Mouse (Mus musculus): ENCODE measurements around the gene Dnajb6. TPM values are rescaled to one million over a fixed set of nuclear protein-coding genes. Genes with fewer than 3 reads are reported as not detected.
"Not testable (repeated sequence)": the region's sequence is repeated elsewhere in the genome, so short reads cannot be mapped to it uniquely, and the experiment has no call there.

Dnajb6 gene
- polyA plus RNA-seq, 1 experiment: 21.7 TPM

DNA sequence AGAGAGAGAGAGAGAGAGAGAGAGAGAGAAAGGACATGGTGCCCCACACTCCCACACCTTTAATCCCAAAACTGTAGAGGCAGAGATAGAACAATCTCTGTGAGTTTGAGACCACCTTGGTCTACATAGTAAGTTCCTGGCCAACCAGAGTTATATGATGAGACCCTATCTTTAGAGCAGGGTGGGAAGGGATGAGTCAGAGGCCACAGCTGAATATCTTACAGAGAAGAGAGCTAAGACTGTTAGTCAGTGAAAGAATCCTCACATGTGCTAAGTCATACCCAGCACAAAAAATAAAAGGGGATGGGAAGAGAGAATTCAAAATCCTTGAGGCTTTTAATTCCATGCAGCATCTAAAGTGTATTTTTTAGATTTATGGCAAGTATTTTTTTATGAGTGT, 23.9 kb upstream of the Dnajb6 start:
- no peaks in the 10 kb centered on the region for H3K27me3 ChIP-seq (ENCODE audit: control insufficient read depth, insufficient read depth, low read length)
- TF ChIP-seq CTCF (IDR thresholded peaks at IDR 0.05; ENCODE audit: extremely low read depth, insufficient read length, insufficient replicate concordance, low read depth, low read length): no peak
- no peak for TF ChIP-seq POLR2A (IDR thresholded peaks at IDR 0.05; ENCODE audit: low read depth, low read length)
- peaks cover 4% of the 10 kb centered on the region; the same call in 1 of the 2 replicates for H3K4me1 ChIP-seq (ENCODE audit: control insufficient read depth, insufficient read depth, insufficient read length, low read length)
- no peaks in the 10 kb centered on the region for H3K36me3 ChIP-seq (ENCODE audit: control insufficient read depth, insufficient read depth, low read length)
- H3K4me3 ChIP-seq (ENCODE audit: low read depth, low read length): no peak overlapping the region
- no peak overlapping the region for H3K27ac ChIP-seq (ENCODE audit: insufficient read depth, low read depth, low read length)

DNA sequence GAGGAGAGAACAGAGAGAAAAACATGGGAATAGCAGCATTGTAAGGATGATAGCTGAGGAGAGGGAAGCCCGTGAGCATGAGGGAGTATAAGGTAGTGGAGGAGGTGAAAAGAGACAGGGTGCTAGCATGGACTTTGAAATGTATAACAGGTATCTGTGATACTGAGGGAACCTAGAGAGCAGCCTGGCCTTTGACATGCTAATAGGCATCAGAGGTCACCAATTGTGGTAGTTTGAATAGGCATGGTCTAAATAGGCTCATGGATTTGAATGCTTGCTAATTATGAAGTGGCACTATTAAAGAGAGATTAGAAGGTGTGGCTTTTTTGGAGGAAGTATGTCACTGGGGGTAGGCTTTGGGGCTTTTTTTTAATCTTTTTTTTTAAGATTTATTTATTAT, 22.6 kb upstream of the Dnajb6 start:
- Histone ChIP-seq H3K36me3 (ENCODE audit: control insufficient read depth, insufficient read depth, low read length) (no peaks in the 10 kb centered on the region), H3K27ac (ENCODE audit: insufficient read depth, low read depth, low read length) (no peak overlapping the region), H3K4me3 (ENCODE audit: low read depth, low read length) (no peak overlapping the region), H3K27me3 (ENCODE audit: control insufficient read depth, insufficient read depth, low read length) (no peaks in the 10 kb centered on the region), H3K4me1 (ENCODE audit: control insufficient read depth, insufficient read depth, insufficient read length, low read length) (peaks cover 6% of the 10 kb centered on the region; the same call in 1 of the 2 replicates)
- WGBS: 40% methylated on average over 1 of the region's 1 CpGs
- TF ChIP-seq CTCF (IDR thresholded peaks at IDR 0.05; ENCODE audit: extremely low read depth, insufficient read length, insufficient replicate concordance, low read depth, low read length) (no peak), POLR2A (IDR thresholded peaks at IDR 0.05; ENCODE audit: low read depth, low read length) (no peak)

DNA sequence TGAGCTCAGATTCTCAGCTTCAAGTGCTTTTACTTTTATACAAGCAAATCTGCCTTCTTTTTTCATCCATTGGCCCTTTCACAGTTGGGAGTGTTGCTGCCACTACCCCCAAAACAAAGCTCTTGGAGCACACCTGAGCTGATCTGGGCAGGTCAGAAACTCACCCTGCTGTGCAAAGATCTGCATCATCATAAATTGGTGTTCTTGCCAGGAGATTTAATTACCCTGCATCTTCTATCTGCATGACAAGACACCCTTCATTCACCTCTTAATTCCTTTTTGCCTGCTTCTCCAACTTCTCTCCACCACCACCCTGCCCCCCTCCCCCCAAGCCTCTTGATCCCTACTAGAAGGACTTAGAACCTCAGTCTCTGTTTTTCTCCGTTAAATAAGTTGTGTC, 14.3 kb upstream of the Dnajb6 start:
- Histone ChIP-seq H3K4me1 (ENCODE audit: control insufficient read depth, insufficient read depth, insufficient read length, low read length) (peaks cover 2% of the 10 kb centered on the region; the same call in 1 of the 2 replicates), H3K36me3 (ENCODE audit: control insufficient read depth, insufficient read depth, low read length) (no peaks in the 10 kb centered on the region), H3K27me3 (ENCODE audit: control insufficient read depth, insufficient read depth, low read length) (no peaks in the 10 kb centered on the region), H3K27ac (ENCODE audit: insufficient read depth, low read depth, low read length) (no peak overlapping the region), H3K4me3 (ENCODE audit: low read depth, low read length) (no peak overlapping the region)
- WGBS: 38% methylated on average over 1 of the region's 1 CpGs
- TF ChIP-seq POLR2A (IDR thresholded peaks at IDR 0.05; ENCODE audit: low read depth, low read length) (no peak), CTCF (IDR thresholded peaks at IDR 0.05; ENCODE audit: extremely low read depth, insufficient read length, insufficient replicate concordance, low read depth, low read length) (no peak)

DNA sequence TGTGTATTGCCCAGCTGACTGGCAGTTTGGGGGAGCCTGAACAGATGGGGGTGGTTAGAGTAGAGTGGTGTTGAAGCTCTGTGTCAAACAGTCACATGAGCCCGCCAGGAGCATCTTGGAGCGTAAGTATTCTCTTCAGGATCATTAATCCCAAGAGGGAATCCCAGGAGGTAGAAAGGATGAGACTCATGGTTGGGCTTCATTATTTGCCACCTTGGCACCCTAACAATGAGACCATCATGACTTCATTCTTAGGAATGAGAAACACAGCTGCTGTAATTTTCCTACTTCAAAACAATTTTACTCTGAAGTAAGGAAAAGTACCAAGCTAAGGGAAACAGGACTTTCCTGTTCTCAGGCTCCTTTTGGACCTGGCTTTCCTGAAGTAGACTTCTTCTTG, 10.1 kb upstream of the Dnajb6 start:
- no peaks in the 10 kb centered on the region for H3K4me1 ChIP-seq (ENCODE audit: control insufficient read depth, insufficient read depth, insufficient read length, low read length)
- no peak overlapping the region for H3K4me3 ChIP-seq (ENCODE audit: low read depth, low read length)
- TF ChIP-seq CTCF (IDR thresholded peaks at IDR 0.05; ENCODE audit: extremely low read depth, insufficient read length, insufficient replicate concordance, low read depth, low read length): no peak
- no peak for TF ChIP-seq POLR2A (IDR thresholded peaks at IDR 0.05; ENCODE audit: low read depth, low read length)
- H3K27me3 ChIP-seq (ENCODE audit: control insufficient read depth, insufficient read depth, low read length): no peaks in the 10 kb centered on the region
- H3K27ac ChIP-seq (ENCODE audit: insufficient read depth, low read depth, low read length): no peak overlapping the region
- WGBS: 93% methylated on average over 2 of the region's 2 CpGs
- no peaks in the 10 kb centered on the region for H3K36me3 ChIP-seq (ENCODE audit: control insufficient read depth, insufficient read depth, low read length)

DNA sequence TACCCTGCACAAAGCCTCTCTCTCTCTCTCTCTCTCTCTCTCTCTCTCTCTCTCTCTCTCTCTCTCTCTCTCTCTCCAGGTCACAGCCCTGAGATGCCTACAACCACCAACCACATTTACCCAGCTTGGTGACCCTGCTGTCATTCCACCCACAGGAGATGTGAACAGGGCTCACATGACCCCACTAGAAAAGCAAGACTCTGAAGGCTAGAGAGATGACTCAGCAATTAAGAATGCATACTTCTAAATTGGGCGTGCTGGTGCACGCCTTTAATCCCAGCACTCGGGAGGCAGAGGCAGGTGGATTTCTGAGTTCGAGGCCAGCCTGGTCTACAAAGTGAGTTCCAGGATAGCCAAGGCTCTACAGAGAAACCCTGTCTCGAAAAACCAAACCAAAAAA, 9.4 kb upstream of the Dnajb6 start:
- not testable (repeated sequence) for H3K36me3 ChIP-seq (ENCODE audit: control insufficient read depth, insufficient read depth, low read length); H3K27me3 ChIP-seq (ENCODE audit: control insufficient read depth, insufficient read depth, low read length); H3K4me3 ChIP-seq (ENCODE audit: low read depth, low read length); H3K4me1 ChIP-seq (ENCODE audit: control insufficient read depth, insufficient read depth, insufficient read length, low read length); H3K27ac ChIP-seq (ENCODE audit: insufficient read depth, low read depth, low read length)
- 84% methylated on average over 5 of the region's 5 CpGs for WGBS

DNA sequence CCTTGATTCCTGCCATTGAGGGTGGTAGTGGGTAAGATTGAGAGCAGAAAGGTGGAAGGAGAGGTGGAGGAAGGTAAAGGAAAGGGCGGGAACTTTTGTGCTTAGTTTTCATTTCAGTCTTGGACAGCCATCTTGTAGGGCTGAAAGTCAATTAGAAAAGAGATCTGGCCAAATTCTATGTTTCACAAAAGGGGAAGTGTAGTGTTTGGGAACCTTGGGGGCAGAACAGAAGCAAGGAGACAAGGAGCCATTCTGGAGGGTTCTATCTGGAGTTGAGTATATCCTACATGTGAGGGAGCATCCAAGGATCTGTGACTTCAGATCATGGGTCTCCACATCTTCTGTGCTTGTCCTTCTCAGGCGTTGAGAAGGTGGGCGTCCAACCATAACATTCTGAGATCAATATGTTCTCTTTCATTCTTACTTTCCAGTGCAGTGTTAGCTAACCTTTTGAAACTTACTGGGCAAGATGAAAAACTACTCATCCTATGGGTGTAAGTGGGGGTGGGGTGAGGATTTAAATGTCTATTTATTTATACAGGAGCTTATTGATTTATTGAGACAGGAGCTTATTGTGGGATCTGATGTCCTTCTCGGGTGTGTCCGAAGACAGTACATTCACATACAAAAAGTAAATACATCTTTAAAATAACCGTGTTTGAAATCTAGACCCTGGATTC, 517 bp upstream of the Dnajb6 start:
- H3K4me3 ChIP-seq (ENCODE audit: low read depth, low read length): peak overlapping the region; percentile 70
- H3K4me1 ChIP-seq (ENCODE audit: control insufficient read depth, insufficient read depth, insufficient read length, low read length): peaks cover 11% of the 10 kb centered on the region; the same call in 1 of the 2 replicates
- no peak for TF ChIP-seq CTCF (IDR thresholded peaks at IDR 0.05; ENCODE audit: extremely low read depth, insufficient read length, insufficient replicate concordance, low read depth, low read length)
- TF ChIP-seq POLR2A (IDR thresholded peaks at IDR 0.05; ENCODE audit: low read depth, low read length): no peak
- no peaks in the 10 kb centered on the region for H3K36me3 ChIP-seq (ENCODE audit: control insufficient read depth, insufficient read depth, low read length)
- H3K27ac ChIP-seq (ENCODE audit: insufficient read depth, low read depth, low read length): peak overlapping the region; percentile 99
- H3K27me3 ChIP-seq (ENCODE audit: control insufficient read depth, insufficient read depth, low read length): no peaks in the 10 kb centered on the region
- WGBS: 29% methylated on average over 6 of the region's 6 CpGs

DNA sequence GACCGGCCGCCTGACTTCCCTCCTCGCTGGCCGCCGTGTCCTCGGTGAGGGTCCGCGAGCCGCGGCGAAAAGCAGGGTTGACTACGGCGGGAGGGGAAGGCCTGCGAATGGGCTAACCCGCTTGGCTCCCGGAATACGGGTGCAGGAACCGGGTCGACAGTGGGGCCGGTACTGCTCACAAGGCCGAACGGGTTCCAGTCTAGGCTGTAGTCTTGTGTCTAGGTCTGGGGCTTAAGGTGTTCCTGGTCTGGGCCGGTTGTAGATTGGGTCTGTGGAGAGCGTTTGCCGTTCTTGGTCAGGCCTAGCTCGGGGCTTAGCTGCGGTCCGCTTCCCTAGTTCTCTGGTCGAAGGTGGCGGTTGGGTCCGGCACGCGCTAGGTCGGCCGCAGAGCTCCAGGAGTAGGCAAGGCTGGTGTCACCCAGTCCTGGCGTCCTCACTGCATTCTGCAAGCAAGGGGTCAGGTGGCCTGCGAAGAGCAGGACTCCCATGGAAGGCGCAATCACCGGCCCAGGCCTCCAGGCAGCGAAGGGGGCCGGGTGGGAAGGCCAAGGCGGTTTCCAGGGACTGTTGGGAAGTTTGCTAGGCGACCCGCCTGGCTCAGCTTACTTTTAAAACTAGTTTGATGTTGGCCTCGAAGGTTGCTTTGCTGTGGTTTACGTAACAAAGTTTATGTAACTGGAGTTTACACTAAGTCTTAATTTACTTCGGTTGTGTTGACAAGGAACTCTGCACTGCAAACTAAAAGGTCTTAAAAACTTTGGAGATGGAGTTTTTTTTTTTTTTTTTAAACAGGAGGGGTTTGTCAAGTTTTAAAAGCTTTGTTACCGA, 799 bp downstream of the Dnajb6 start:
- H3K4me3 ChIP-seq (ENCODE audit: low read depth, low read length): peak overlapping the region; percentile 70
- H3K27ac ChIP-seq (ENCODE audit: insufficient read depth, low read depth, low read length): peak overlapping the region; percentile 99
- no peaks in the 10 kb centered on the region for H3K36me3 ChIP-seq (ENCODE audit: control insufficient read depth, insufficient read depth, low read length)
- H3K27me3 ChIP-seq (ENCODE audit: control insufficient read depth, insufficient read depth, low read length): no peaks in the 10 kb centered on the region
- no peak for TF ChIP-seq CTCF (IDR thresholded peaks at IDR 0.05; ENCODE audit: extremely low read depth, insufficient read length, insufficient replicate concordance, low read depth, low read length)
- TF ChIP-seq POLR2A (IDR thresholded peaks at IDR 0.05; ENCODE audit: low read depth, low read length): 0 out of 2 replicates have a peak, but pooled peaks have one; percentile 17
- H3K4me1 ChIP-seq (ENCODE audit: control insufficient read depth, insufficient read depth, insufficient read length, low read length): peaks cover 16% of the 10 kb centered on the region; the same call in 1 of the 2 replicates
- under 1% methylated on average over 48 of the region's 48 CpGs for WGBS
